Mouse (Mus musculus) regulatory T cell (primary cell): Measurements from ENCODE around the gene Zfp263.

ENCODE experiments used
- in situ Hi-C: fragments of 300-600 bp; cut with MboI, MseI; formaldehyde crosslinking; loops from one replicate; pipeline ENCODE4 v1.15.1; 2025; ENCODE audit warnings: high pct_unique_total_duplicates

Zfp263 gene

DNA sequence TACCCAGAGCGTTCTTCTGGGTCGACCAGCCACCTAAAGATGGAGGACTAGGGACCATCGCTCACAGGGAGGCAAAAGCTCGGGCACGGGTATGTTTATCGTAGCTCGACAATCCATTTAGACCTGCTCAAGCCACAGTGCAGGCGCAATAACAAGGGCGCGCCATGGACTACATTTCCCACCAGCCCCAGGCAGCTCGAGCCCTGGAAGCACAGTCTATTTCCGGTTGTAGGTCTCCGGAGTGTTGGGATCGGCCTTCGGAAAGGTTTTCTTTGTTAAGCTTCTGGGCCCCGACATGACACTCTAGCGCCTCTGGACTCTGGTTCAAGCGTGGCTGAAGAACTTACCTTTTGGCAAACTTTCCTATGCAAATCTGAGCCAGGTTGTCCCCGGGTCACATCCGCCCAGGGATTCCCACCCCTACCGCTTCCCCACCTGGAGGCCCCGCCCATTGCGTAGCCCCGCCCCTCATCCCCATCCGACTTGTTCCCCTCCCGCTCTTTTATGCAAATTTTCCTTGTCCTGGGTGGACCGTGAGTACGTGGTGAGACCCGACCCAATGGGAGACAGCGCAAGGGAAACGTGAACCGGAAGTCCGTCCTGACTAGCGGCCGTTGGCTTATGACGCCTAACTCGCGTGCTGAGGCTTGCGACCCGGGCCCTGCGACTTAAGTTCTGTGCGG lies at the start of gene Zfp263:
Zfp263 (plus strand) TSS at position 591 of the 683 bp plus-strand sequence.
- in situ Hi-C loops = loop anchor here (5.0 to 25.0 kb wide), 3 partner anchors 104 to 1719 kb away; partner anchors contain the start of genes 1700037C18Rik, Cluap1 and Zfp174

DNA sequence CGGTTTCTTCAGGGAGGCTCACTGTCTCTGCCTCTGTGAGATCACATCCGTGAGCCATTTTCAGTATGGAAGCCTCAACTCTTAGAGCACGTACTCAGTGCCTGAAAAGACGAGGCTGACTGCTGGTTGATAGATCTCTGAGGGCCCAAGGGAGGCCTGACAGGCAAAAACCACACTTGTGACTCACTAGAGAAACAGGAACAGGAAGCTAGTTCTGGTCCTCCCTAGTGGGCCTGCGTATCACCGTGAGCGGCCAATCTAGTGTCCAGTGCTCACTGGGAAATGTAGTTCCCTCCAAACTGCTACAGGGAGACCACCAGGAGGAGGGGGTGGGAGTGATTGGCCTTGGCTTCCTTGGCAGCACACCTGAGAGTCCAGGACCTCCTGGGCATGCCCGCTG lies 44.6 kb upstream of the Zfp263 start:
- in situ Hi-C loops = no loop called here

DNA sequence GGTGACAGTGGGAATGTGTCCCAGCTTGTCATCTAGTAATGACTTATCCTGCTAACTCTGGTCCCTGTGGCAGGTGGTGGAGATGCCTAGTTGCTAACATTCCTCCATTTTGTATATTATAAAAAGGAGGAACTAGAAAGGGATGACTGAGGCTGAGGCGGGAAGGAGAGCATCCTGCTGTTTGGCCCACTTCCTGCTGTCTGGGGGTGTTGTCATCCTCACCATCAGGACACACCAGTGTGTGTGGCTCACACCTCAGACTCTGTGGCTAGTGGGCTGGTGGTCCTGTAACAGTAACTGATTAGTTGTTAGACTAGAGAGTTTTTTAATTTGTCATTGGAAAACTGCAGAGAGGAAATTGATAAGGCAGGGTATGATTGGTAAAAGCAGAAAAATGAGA lies 43.0 kb upstream of the Zfp263 start:
- in situ Hi-C loops = no loop called here

DNA sequence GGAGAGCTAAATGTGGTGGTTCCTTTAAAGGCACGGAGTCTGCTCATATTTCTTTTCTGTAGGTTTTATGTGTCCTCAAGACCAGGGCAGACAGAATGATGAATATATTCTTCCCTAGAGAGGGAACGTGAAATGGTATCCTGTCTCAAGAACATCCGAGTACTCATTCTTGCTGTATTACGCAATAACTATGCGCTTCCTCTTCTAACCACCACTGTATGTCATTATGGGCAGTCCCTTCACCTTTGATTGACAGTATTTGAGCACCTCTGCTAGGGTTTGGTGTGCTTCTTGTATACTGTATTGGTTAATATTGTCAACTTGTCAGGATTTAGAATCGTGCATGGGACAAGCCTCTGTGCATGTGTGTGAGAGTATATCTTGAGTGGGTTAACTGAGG lies 37.2 kb upstream of the Zfp263 start:
- in situ Hi-C loops = no loop called here

DNA sequence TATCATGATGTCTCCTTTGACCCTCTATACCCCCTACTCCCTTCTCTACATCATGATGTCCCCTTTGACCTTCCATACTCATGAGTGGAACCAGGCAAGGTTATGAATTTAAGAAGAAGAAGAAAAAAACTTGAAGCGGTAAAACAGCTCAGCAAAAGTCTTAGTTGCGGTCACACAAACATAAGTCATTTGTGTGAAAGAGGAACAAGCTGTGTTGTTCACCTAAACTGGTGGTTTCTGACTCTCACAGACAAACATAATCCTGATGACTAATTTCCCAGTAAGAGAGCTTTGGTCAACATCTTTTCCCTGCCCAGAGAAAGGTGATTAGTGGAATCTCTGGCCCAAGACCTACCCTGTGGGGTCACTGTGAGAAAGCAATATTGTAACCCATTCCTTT lies 29.2 kb upstream of the Zfp263 start:
- in situ Hi-C loops = no loop called here

DNA sequence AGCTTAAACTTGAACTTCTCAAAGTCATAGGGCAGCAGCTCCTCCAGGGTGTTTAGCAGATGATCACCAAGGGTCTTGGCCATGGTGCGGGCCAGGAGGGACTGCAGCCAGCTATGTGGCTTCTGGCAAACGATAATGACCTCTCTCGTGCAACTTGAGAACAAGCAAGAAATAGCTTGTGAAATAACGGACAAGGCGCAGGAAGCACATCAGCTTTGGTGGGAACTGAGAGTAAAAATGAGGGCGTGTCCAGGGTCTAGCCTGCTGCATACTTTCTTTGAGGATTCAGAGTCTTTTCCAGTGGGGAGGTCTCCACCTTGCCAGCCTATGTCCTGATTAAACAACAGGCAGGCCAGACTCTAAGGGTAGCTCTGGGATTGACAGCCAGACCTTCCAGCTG lies 25.9 kb upstream of the Zfp263 start, which contains the start of gene Mefv:
Mefv (minus strand) TSS at position 118 of the 400 bp plus-strand sequence.
- in situ Hi-C loops = no loop called here

DNA sequence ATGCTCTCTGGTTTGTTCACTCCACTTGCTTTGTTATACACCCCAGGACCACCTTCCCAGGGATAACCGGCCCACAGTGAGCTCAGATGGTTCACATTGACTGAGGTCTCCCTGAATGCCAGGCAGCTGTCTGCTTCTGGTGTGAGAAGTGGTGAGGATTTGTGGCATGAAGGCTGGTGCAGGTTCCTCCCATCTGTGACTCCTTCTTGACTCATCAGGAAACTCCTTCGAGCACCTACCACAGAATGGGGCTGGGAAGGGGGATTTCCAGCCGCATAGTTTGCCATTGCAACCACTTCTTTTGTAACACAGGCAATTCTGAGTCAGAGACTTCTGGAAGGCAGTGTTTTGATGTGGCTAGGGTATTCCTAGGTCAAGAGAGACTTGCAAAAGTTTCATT lies 20.7 kb upstream of the Zfp263 start:
- in situ Hi-C loops = no loop called here

DNA sequence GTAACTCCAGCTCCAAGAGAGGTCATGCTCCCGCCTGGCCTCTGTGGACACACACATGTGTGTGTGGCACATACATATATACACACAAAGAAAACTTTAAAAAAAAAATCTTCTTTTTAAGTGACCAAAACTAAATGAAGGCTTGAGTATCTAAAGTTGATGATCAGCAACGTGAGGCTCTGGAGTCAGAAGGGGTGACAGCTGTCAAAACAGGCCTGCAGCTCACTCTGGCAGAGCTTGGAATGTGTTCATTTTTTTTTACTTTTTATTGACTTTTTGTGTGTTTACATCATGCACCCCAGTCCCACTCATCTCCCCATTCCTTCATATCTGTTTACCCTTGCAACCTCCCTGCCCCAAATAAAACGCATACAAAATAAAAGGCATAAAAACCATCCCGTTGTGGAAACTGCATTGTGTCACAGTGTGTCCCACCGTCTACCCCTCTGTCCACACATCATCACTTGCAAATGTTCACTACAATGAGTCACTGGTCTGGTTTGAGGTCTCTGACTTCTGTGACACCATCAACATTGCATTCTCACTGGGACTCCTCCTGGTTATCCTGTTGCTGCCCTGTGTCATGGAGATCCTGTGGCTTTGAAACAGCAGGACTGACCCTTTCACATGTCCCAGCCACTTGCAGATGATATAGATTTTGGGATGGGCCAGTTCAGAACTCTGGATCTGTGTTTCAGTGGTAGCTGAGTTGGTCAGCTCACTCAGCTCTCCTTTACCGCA lies 15.7 kb upstream of the Zfp263 start:
- in situ Hi-C loops = loop anchor here (25.0 kb wide), 1 partner anchor 1734 kb away; no protein-coding TSS in a partner anchor

DNA sequence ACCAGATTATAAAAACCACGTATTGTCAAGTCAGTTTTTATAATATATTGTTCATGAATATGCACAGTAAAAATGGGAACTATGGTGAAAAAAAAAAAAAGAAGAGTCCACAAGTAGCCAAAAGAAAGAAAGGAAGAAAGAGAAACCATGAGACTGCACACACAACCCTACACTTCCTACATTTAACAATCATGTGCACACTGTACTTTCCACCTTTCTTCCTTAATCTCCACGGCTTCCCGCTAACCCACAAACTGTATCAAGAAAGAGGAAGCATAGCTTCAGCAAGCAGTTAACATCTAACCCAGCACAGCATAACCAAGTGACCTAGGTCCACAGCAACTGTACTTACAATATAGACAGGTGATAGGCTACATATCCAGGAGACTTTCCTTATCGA lies 11.3 kb upstream of the Zfp263 start:
- in situ Hi-C loops = loop anchor here (25.0 kb wide), 1 partner anchor 1730 kb away; no protein-coding TSS in a partner anchor

DNA sequence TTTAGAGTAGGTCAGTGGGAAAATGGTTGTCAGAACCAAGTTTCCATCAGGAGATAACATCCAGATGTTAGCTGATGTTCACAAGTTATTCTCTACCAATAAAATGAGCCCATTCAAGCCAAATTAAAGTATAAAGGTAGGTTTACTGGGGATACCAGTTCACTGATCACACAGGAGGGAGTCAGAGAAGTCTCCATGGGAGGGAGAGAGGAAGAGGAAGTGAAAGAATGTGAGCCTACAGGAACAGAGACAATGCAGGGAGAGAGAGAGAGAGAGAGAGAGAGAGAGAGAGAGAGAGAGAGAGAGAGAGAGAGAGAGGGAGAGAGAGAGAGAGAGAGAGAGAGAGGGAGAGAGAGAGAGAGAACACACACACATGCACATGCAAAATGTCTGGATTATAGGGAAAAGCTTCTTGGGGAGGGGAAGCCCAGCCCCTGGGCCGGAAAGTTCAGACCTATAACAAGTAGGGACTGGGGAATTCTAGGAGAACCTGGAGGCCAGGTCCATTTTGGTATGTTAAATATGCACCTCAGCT lies 10.6 kb upstream of the Zfp263 start:
- in situ Hi-C loops = loop anchor here (25.0 kb wide), 1 partner anchor 1729 kb away; no protein-coding TSS in a partner anchor

DNA sequence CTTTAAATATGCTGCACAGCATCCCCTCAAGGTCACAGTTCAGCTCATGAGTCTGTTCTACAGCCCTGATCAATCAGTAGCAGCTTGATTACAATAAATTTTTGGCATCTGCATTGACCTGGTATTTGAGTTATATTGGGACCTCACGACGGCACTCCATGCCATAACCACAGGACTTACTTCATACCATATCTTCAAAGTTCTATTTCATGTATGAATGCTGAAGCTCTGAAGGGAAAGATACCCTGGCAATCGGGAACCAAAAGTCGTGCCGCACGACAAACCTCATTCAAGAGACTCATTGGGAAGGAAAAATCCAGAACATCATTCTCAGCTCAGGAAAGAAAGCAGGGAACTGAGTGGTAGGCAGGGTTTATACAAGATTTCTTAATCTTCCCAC lies 1.4 kb upstream of the Zfp263 start:
- in situ Hi-C loops = loop anchor here (5.0 to 25.0 kb wide), 3 partner anchors 105 to 1720 kb away; partner anchors contain the start of genes 1700037C18Rik, Cluap1 and Zfp174

DNA sequence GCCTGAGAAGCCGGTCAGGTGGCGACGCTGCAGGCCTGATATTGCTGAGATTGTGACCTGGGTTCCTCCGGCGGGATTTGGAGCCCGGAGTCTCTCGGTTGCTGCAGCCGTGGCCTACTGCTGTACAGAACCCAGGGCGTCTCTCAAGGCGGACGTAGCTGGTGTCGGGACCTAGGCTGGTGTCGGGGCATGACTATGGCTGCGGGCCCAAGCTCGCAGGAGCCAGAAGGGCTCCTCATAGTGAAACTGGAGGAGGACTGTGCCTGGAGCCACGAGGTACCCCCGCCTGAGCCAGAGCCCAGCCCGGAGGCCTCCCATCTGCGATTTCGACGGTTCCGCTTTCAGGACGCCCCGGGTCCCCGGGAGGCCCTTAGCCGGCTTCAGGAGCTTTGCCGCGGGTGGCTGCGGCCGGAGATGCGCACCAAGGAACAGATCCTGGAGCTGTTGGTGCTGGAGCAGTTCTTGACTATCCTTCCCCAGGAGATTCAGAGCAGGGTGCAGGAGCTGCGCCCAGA lies 350 bp downstream of the Zfp263 start:
- in situ Hi-C loops = loop anchor here (5.0 to 25.0 kb wide), 3 partner anchors 103 to 1718 kb away; partner anchors contain the start of genes 1700037C18Rik, Cluap1 and Zfp174

DNA sequence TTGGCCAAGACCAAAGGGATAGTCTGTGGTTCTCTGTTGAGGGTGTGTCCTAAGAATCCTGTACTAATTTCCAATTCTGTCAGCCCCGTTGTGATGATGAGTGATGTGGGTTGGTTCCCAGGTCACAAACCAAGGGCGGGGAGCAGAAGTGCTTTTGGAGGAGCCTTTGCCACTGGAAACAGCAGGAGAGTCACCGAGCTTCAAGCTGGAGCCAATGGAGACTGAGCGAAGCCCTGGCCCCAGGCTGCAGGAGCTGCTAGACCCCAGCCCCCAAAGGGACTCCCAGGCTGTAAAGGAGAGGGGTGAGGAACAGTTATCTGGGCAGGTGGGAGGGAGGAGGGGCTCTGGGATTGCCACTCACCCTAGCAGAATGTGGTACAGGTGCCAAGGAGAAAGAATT lies 1.8 kb downstream of the Zfp263 start:
- in situ Hi-C loops = loop anchor here (5.0 to 25.0 kb wide), 3 partner anchors 159 to 1717 kb away; partner anchors contain the start of genes 1700037C18Rik, Cluap1 and Trap1

DNA sequence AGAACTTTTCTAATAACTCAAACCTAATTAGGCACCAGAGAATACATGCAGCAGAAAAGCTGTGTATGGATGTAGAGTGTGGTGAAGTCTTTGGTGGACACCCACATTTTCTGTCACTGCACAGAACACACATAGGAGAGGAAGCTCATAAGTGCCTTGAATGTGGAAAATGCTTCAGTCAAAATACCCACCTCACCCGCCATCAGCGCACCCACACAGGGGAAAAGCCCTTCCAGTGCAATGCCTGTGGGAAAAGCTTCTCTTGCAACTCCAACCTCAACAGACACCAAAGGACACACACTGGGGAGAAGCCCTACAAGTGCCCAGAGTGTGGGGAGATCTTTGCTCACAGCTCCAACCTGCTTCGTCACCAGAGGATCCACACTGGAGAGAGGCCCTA lies 5.1 kb downstream of the Zfp263 start:
- in situ Hi-C loops = loop anchor here (5.0 to 25.0 kb wide), 3 partner anchors 156 to 1713 kb away; partner anchors contain the start of genes 1700037C18Rik, Cluap1 and Trap1

DNA sequence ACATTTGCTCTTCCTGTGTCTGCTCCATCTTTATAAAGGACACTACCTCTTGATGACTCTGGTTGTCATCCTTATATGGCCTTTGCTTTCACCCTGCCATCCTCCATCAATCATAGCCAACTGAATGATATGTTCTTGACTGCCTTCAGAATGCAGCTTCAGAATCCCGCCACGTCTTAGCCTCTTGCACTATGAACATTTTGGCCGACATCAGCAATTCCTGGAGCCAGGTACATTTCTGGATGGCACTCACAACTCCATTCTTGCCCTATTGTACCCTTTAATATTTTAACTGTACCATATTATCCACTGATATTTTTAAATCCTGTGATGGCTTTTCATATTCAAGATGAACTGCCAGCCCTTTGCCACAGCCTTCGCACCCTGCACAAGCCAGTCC lies 27.7 kb downstream of the Zfp263 start:
- in situ Hi-C loops = no loop called here

DNA sequence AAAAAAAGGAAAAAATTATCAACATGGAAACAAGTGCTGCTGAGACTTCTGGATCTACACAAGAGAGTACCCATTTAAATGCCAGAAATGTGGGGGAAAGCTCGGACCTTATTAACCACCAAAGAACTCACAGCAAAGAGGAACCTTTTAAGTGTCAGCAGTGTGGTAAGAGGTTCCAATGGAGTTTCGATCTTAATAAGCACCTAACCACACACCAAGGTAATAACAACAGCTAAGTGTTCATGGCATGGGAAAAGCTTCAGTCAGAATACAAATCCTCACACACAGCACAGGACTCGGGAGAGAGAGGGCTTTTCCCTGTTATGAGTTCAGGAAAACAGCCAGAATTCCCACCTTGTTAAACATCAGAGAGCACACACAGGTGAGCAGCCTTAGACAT lies 32.5 kb downstream of the Zfp263 start:
- in situ Hi-C loops = loop anchor here (5.0 kb wide), 1 partner anchor 99 kb away; no protein-coding TSS in a partner anchor

DNA sequence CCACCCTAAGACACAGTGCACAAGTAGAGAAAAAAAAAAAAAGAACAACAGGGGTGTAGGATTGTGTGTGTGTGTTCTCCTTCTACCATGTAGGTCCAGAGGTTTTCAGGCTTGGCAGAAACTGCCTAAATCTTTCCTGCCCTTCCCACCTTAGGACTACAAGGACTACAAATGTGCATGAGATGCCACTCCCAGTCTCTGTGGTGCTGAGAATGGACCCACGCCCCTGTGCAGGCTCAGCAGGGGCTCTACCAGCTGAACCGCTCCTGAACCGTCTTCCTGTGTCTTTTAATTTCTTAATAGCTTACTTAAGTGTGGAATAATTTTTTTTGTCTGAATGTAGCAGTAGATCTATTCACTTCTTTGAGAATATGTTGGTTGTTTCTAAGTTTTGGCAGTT lies 34.1 kb downstream of the Zfp263 start:
- in situ Hi-C loops = loop anchor here (5.0 kb wide), 1 partner anchor 101 kb away; no protein-coding TSS in a partner anchor

DNA sequence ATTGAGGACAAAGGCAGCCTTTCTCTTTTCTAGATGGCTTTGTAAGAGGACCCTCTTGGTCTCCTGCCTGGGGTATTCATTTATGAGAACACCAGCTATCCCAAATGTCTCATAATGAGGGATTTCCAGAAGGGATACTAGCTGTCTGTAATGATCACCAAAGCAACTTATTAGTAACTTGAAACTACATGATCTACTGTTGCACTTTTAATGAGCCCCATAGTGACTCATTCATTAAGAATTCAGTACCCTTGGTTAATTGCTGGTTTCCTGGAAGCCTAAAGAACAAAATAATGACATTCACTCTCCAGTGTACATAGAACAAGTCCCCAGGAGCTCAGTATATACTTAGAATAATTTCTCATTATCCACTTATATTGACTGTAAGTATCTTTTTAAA lies 37.3 kb downstream of the Zfp263 start:
- in situ Hi-C loops = no loop called here

DNA sequence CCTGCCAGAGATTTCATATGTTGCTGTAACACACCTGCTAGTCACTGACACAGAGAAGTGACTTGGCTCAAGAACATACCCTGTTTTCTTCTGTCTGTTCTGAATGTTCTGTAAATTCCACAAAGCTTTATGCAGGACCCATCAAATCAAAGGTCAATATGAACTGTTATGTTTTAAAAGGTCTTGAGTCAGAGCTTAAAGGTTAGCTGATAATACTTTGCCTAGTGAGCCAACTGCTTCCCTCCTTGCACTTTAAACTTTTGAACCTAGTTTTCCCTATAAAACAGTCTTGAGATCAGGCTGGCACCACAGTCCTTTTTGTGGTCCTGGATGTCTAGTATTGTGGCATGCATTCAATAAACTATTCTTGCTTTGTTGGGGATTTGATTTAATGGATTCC lies 44.5 kb downstream of the Zfp263 start:
- in situ Hi-C loops = no loop called here
